Mouse (Mus musculus) adrenal gland, postnatal 14 days (tissue): ENCODE measurements at regions not wholly inside any gene's neighbourhood (a gene's known extent, or its start where the extent isn't known, plus 50 kb on each side); places are given as distances from the start of the nearest gene placed in this dataset.

Experiments used
- DNase-seq: peaks from one replicate; pipeline ENCODE4 v3.0.0; 2021; ENCODE audit warnings: mixed read lengths

GRCm38 (mm10) chr1:34930571-34930970 lies 80.8 kb downstream of the Plekhb2 start:
- no peak for DNase-seq

DNA sequence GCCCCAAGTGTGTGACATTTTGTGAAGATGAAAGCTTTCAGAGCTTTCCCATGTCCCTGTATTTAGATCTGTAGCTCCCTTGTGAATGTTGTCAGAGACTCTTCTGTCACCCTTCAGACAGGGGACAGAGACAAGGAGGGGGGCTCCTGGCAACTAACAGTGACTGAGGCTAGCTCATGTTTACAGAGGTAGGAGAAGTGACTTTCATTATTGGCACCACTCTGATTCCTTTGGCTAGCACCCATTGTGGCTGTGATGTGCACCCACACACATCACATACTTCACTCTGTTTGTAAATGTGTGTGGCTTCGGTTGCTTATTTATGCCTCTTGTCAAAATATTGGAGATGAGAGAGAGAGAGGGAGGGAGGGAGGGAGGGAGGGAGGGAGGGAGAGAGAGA lies 93.4 kb downstream of the Plekhb2 start:
- no peak for DNase-seq

DNA sequence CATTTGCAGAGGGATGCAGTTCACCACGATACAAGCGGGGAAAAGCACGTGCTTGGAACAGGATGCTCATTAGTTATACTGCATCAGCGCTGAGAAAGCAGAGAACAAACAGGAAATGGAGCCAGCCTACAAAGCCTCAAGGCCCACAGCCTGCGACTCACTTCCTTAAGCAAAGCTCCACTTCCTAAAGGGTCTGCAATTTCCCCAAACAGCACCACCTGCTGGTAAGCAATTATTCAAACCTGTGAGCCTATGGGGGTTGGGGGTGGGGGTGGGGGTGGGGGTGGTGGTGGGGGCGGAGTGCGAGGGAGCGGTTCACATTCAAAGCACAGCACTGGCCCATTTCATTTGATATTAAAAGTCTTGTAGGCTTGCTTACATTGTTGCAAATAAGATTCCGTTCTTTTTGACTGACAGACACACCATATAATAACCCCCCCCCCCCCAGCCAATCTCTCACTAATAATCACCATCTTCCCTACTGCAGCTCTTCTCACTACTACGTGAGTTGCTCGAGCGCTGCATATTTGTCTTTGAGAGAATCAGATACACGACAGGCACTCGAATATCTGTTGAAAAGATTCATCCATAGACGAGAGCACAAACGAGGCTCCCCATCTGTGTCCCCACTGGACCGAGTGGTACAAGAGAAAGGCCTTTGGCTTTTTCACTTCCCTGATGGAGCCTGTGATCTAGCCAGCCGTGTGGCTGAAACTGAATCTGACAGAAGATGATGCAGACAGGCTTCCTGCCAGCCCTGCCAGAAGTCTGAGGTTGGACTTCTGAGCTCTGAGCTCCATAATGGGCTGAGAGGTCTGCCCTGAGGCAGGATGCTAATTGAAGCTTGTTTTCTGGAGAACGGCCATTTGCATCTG lies 112.1 kb downstream of the Plekhb2 start:
- no peak for DNase-seq

DNA sequence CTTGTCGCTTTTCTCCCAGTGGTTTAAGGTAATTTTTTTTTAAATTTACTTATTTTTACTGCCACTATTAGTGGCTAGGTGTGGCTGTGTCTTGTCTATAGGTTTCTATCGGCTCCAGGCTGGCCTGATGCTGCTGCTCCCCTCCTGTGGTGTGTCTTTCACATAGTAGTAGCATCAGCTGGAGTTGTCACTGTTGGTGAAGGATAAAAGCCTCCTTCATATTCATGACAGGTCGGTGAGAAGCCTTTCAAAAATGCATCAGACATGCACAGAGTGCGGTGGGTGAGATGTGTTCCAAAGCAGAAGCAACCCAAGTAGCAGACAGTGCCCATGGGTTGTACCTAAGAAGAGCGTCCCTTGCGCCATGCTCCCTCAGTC lies 112.7 kb downstream of the Plekhb2 start:
- no peak for DNase-seq

DNA sequence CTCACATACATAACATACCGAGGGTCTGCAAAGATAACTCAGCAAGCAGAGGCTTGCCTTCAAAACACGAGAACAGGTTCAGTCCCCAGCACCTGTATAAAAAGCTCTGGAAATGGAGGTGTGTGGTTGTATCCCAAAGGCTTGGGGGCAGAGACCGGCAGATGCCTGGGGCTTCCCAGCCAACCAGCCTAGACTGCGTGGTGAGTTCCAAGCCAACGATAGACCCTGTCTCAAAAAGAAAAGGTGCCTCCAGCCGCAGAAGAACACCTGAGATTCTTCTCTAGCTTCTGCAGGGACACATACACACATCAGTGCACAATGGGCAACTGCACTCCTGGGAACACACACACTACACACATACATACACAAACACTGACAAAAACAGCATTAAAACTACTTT lies 125.0 kb downstream of the Plekhb2 start:
- DNase-seq, result no peak

DNA sequence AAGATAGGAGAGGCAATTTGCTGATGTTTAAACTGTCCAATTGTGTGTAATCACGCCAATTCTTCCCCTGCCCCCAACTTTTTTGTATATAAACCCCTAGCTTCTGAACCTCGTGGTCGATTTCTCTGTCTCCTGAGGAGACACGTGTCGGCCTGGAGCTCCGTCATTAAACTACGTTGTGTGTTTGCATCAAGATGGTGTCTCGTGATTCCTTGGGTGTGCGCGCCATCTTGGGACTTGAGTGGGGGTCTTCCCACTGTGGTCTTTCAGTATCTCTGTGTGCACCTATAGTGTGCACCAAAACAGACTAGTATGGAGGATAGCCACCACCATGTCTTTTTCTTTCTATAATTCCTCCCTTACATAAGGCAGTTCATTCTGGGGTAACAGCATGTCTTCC lies 128.4 kb downstream of the Plekhb2 start:
- DNase-seq, result no peak

- no peak for DNase-seq
These were observed 129.6 kb downstream of the Plekhb2 start for GRCm38 (mm10) chr1:34979350-34979749.

GRCm38 (mm10) chr1:34981934-34982333 lies 132.2 kb downstream of the Plekhb2 start:
- no peak for DNase-seq

DNA sequence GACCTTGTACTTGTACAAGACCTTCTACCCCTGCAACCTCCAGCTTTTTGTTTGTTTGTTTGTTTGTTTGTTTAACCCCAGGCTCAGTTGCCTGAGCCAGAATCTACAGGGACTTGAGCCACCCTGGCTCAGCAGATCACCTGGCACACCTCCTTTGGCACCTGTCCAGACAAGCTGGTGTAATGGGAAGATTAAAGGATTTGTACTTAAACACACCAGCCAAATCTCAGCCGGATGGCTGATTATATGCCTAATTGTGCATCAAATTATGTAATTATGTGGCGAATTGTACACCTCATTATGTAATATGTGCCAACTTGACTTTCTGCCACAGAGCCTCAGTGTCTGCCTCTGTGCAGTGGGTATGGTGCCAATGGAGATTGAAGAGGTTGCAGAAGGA lies 133.2 kb downstream of the Plekhb2 start:
- no peak for DNase-seq

- no peak for DNase-seq
These were observed 137.1 kb downstream of the Plekhb2 start for GRCm38 (mm10) chr1:34986861-34987260.

- no peak for DNase-seq
These were observed 138.0 kb downstream of the Plekhb2 start for GRCm38 (mm10) chr1:34987650-34988221.

DNA sequence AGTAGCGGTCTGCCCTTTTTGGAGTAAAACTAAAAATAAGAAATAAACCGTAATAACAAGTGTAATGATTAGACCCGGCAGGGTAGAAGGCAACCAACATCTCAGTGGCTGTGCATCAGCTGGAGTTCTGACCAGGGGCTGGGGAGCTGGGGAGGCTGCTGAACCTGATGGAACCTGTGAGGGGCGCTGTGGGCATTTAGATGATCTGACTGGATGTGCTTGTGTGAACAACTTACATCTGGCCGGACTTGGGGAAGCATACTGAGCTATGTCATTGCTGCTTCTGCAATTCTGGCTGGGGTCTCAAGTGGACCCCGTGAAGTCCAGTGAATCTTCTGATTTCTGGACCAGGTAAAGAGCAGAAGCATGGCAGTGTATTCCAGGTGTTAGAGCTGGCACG lies 138.4 kb downstream of the Plekhb2 start:
- DNase-seq, result peak; percentile 6

DNA sequence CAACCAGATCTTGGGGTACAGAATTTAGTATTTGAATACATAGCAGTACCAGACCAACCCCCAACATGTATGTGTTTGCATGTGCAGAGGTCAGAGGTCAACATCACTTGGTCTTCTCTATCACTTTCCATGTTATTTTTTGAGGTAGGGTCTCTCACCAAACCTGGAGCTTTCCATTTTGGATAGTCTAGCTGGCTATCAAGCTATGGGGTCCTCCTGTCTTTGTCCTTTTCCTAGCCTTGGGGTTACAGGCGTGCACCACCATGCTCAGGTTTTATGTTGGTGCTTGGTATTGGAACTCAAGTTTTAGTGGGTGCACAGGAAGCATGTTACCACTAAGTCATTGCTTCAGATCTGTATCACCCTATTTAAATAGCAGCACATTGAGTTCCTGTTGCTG lies 151.0 kb downstream of the Plekhb2 start:
- DNase-seq, result no peak

- peak; percentile 66 for DNase-seq
These were observed 167.7 kb downstream of the Plekhb2 start for GRCm38 (mm10) chr1:35017471-35017870.

DNA sequence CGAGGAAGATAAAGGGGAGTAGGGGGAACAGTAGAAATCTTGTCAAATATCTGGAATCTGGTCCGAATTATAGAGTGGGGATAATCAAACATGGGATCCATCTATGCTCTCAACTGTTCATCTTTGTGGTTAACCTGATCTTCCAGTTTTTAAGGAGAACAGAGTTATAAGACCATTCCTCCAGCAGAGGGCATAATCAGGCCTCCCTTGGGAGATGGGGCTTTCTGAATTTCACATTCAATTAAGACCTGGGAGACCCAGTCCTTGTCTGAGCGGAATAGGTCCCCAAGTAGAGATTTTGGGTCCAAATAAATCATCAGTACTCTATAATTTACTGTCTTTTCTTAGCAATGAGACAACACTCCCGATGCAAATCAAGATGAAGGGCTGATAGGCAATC lies 182.8 kb downstream of the Plekhb2 start:
- peak; percentile 18 for DNase-seq

DNA sequence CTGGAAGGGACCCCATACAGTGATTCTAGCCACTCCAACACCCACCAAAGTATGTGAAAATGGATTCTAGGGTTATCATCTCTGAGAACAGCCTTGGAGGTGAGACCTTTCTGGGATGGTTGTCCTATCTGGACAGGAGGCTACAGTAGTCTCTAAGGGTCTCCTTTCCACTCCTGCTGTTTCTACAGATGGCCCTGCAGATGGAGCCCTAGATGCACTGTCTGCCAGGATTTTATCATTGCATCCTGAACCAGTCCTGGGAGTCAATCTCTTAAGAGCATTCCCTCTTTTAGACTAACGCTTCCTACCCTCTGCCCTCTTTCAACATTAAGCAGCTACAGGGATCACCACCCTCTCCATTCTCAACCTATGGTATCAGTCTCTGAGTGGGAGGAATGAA lies 223.0 kb downstream of the Plekhb2 start:
- no peak for DNase-seq

DNA sequence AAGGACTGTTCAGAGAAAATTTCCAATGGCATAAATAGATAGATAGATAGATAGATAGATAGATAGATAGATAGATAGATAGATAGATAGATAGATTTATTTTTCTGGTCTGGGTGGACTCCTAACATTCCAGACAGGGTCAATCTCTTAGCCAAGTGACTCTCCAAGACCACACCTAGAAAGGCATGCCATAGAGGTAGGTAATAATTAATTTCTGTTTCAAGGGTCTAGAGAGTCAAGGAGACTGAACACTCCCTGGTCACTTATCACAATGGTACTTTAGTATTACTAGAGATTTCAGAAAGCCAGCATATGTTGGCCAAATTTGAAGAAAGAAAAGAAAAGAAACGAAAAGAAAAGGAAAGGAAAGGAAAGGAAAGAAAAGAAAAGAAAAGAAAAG lies 245.1 kb downstream of the Plekhb2 start:
- DNase-seq, result no peak

- no peak for DNase-seq
These were observed 246.0 kb downstream of the Plekhb2 start for GRCm38 (mm10) chr1:35095785-35096184.

DNA sequence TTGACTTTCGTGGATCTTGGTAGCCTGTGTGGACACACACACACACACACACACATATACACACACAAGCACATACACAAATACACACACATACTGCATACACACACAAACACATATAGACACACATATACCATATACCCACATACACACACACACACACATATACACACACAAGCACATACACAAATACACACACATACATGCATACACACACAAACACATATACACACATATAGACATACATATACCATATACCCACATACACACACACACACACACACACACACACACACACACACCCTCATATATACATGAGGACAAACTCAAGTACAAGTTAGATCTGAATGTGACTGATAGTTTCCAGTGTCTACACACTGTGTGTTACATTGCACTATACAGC lies 256.9 kb downstream of the Plekhb2 start:
- DNase-seq, result no peak

GRCm38 (mm10) chr1:35109801-35110200 lies 260.0 kb downstream of the Plekhb2 start:
- DNase-seq, result no peak

DNA sequence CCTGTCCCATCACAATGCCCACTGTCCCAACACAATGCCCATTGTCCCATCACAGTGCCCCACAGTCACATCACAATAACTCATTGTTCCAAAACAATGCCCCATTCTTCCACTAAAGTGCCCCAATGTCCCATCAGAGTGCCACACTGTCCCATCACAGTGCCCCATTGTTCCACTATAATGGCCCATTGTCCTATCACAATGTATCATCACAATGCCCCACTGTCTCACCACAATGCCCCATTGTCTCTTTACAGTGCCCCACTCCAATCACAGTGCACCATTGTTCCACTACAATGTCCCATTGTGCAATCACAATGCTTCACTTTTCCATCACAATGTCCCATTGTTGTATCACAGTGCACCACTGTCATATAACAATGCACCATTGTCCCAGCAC lies 265.7 kb downstream of the Plekhb2 start:
- no peak for DNase-seq

- no peak for DNase-seq
These were observed 288.1 kb downstream of the Plekhb2 start for GRCm38 (mm10) chr1:35137907-35138306.

- no peak for DNase-seq
These were observed 299.3 kb downstream of the Plekhb2 start for GRCm38 (mm10) chr1:35149036-35149435.

GRCm38 (mm10) chr1:35162506-35162905 lies 312.7 kb downstream of the Plekhb2 start:
- DNase-seq, result no peak
